Mouse (Mus musculus) limb, embryonic 14.5 days (tissue): ENCODE data around the gene Slc31a1. TPM values are rescaled to one million over a fixed set of nuclear protein-coding genes. Genes with fewer than 3 reads are reported as not detected.

Experiments
- ATAC-seq: fragments of 200-750 bp; cut with Nextera tagmentation; 2 replicates; pipeline ENCODE4 v1.8.0; 2017; ENCODE audit warnings: low read depth, moderate number of reproducible peaks, moderate TSS enrichment; ENCODE audit not compliant: low FRiP score
- DNase-seq: peaks from one replicate; pipeline ENCODE4 v3.0.0-alpha.2; 2015; ENCODE audit warnings: low spot score
- H3K27ac ChIP-seq: fragments of 300-500 bp; sonication (generic); replicated peaks from 2 replicates; pipeline ENCODE4 v1.5.1; 2014; ENCODE audit warnings: low read depth, mild to moderate bottlenecking, low read length, moderate library complexity, mixed read lengths
- H3K27me3 ChIP-seq: fragments of 300-500 bp; sonication (generic); 2 replicates; pipeline ENCODE4 v1.6.1; 2014; ENCODE audit warnings: low read length, mixed read lengths; ENCODE audit not compliant: control insufficient read depth, insufficient read depth
- H3K36me3 ChIP-seq: fragments of 300-500 bp; sonication (generic); 2 replicates; pipeline ENCODE4 v1.6.1; 2014; ENCODE audit warnings: mild to moderate bottlenecking, low read length, moderate library complexity, mixed read lengths; ENCODE audit not compliant: control insufficient read depth, insufficient read depth
- H3K4me1 ChIP-seq: fragments of 300-500 bp; sonication (generic); 2 replicates; pipeline ENCODE4 v1.6.1; 2014; ENCODE audit warnings: antibody characterized with exemption, low read length, mixed read lengths; ENCODE audit not compliant: control insufficient read depth, insufficient read depth
- H3K4me2 ChIP-seq: fragments of 300-500 bp; sonication (generic); replicated peaks from 2 replicates; pipeline ENCODE4 v1.6.1; 2014; ENCODE audit warnings: low read depth, mild to moderate bottlenecking, low read length, moderate library complexity; ENCODE audit not compliant: severe bottlenecking
- H3K4me3 ChIP-seq: fragments of 300-500 bp; sonication (generic); replicated peaks from 2 replicates; pipeline ENCODE4 v1.5.1; 2014; ENCODE audit warnings: low read length
- H3K9ac ChIP-seq: fragments of 300-500 bp; sonication (generic); 2 replicates; pipeline ENCODE4 v1.6.1; 2014; ENCODE audit warnings: mild to moderate bottlenecking, low read depth, low read length, moderate library complexity; ENCODE audit not compliant: severe bottlenecking
- H3K9me3 ChIP-seq: fragments of 300-500 bp; sonication (generic); 2 replicates; pipeline ENCODE4 v1.6.1; 2016; ENCODE audit warnings: low read length; ENCODE audit not compliant: control insufficient read depth
- POLR2A ChIP-seq: fragments of 200-500 bp; IDR thresholded peaks from 2 replicates; pipeline ENCODE4 v1.8.0; 2012; ENCODE audit warnings: inconsistent platforms, mild to moderate bottlenecking, moderate library complexity, borderline replicate concordance; ENCODE audit not compliant: insufficient read depth, insufficient read length; ENCODE audit errors: extremely low read depth
- WGBS: fragments of 180-500 bp; shearing (Covaris S2); extraction: QIAGEN DNeasy Blood & Tissue Kit; methylation state at CpG from one replicate; pipeline ENCODE4 v1.1.7; 2014; 5-methylcytosine and 5-hydroxymethylcytosine counted together
- polyA plus RNA-seq, 2 experiments: library from polyadenylated mRNA; depleted of rRNA in 1 of 2; stranded (reverse) in 1 of 2; unstranded in 1 of 2; fragments of >200 nt; fragmentation: Nextera tagmentation in 1 of 2; extraction: Ambion mirVana in 1 of 2; gene quantifications; 2 replicates each; pipeline versions ENCODE4 v1.2.1 to v1.2.3; 2012 to 2014

The Slc31a1 gene
- polyA plus RNA-seq, 2 experiments = 33.3 to 45.0 TPM

DNA sequence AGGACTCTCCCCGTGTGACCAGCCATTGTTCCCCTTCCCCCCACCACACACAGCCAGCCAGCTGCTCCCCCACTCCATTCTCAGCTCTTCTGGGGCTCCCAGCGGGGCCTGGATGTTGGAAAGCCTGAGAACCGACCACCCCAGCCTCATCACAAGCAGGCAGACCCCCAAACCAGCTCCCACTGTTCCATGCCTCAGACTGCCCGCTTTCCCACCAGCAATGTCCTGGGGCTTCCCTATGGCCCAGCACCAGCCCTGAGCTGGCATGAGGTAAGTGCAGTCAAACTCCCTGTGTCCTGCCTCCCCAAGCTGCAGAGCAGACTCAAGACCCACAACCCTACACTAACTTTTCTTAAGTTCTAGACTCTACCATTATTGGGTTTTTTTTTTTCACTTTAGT, 45.6 kb downstream of the Slc31a1 start:
- Histone ChIP-seq H3K4me3 (no peak overlapping the region), H3K4me2 (0 out of 2 replicates have a peak overlapping the region, but pooled peaks have one; percentile 7)

GRCm38 (mm10) chr4:62407730-62408582, 47.4 kb downstream of the Slc31a1 start:
- TF ChIP-seq POLR2A = peak; percentile 62; the same call in 1 of the 2 replicates
- peak; percentile 89 for DNase-seq
- Histone ChIP-seq H3K9ac (peak overlapping the region; percentile 76), H3K4me2 (peak overlapping the region; percentile 38), H3K27me3 (no peaks in the 10 kb centered on the region), H3K4me1 (peaks cover 18% of the 10 kb centered on the region; the same call in 1 of the 2 replicates), H3K9me3 (no peaks in the 10 kb centered on the region), H3K4me3 (peak overlapping the region; percentile 62), H3K36me3 (peaks cover 40% of the 10 kb centered on the region), H3K27ac (peak overlapping the region; percentile 87)
- ATAC-seq = peak; percentile 64
- under 1% methylated on average over 35 of the region's 35 CpGs for WGBS

More for the DNA sequence above, 45.6 kb downstream of the Slc31a1 start:
- H3K9me3 ChIP-seq = no peaks in the 10 kb centered on the region
- DNase-seq = no peak
- 90% methylated on average over 4 of the region's 4 CpGs for WGBS
- no peak overlapping the region for H3K9ac ChIP-seq
- peaks cover 39% of the 10 kb centered on the region for H3K36me3 ChIP-seq
- no peak overlapping the region for H3K27ac ChIP-seq
- no peak for TF ChIP-seq POLR2A
- no peaks in the 10 kb centered on the region for H3K27me3 ChIP-seq
- peaks cover 18% of the 10 kb centered on the region; the same call in 1 of the 2 replicates for H3K4me1 ChIP-seq
- no peak for ATAC-seq

GRCm38 (mm10) chr4:62408601-62409282, 48.2 kb downstream of the Slc31a1 start, which contains the start of the genes Cdc26 and Prpf4:
Gene Cdc26, minus strand, starts transcription at chr4:62408642.
Gene Prpf4, plus strand, starts transcription at chr4:62408797.
- Histone ChIP-seq H3K4me1 (peaks cover 18% of the 10 kb centered on the region; the same call in 1 of the 2 replicates), H3K36me3 (peaks cover 41% of the 10 kb centered on the region), H3K27me3 (no peaks in the 10 kb centered on the region), H3K4me3 (peak within 1 kb of the TSS; percentile 62), H3K9ac (peak within 1 kb of the TSS; percentile 76), H3K9me3 (no peaks in the 10 kb centered on the region), H3K4me2 (peak within 1 kb of the TSS; percentile 69), H3K27ac (peak within 1 kb of the TSS; percentile 87)
- DNase-seq (peak; percentile 100), ATAC-seq (peak; percentile 99)
- WGBS = under 1% methylated on average over 39 of the region's 39 CpGs
- 0 out of 2 replicates have a peak, but pooled peaks have one; percentile 26 for TF ChIP-seq POLR2A

GRCm38 (mm10) chr4:62409615-62410014, 49.1 kb downstream of the Slc31a1 start:
- no peaks in the 10 kb centered on the region for H3K9me3 ChIP-seq
- H3K36me3 ChIP-seq = peaks cover 43% of the 10 kb centered on the region
- WGBS = 30% methylated on average over 6 of the region's 6 CpGs
- H3K4me3 ChIP-seq = peak overlapping the region; percentile 62
- peak overlapping the region; percentile 69 for H3K4me2 ChIP-seq
- H3K4me1 ChIP-seq = peaks cover 18% of the 10 kb centered on the region; the same call in 1 of the 2 replicates
- no peaks in the 10 kb centered on the region for H3K27me3 ChIP-seq
- no peak for DNase-seq
- peak overlapping the region; percentile 83; the same call in 1 of the 2 replicates for H3K27ac ChIP-seq
- no peak for TF ChIP-seq POLR2A
- no peak for ATAC-seq
- peak overlapping the region; percentile 70 for H3K9ac ChIP-seq

DNA sequence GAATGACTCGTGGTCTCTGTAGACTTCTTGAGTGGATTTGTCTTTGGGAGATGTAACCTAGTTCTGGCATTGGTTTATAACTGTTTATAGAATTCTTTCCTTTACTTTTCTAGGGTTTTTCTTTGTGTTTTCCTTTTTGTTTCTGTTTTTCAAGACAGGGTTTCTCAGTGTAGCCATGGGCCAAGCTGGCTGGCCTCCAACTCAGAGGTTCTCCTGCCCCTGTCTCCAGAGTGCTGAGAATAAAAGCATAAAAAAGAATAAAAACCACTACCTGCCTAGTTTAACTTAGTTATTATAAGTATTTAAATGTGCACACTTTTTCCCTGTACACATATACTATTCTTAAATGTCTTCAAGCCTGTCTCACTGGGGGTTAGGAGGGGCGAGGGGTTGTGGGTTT, 49.8 kb downstream of the Slc31a1 start:
- Histone ChIP-seq H3K4me1 (peaks cover 18% of the 10 kb centered on the region; the same call in 1 of the 2 replicates), H3K4me2 (peak overlapping the region; percentile 69), H3K4me3 (no peak overlapping the region), H3K27ac (no peak overlapping the region), H3K9ac (0 out of 2 replicates have a peak overlapping the region, but pooled peaks have one; percentile 32), H3K27me3 (no peaks in the 10 kb centered on the region), H3K9me3 (no peaks in the 10 kb centered on the region), H3K36me3 (peaks cover 47% of the 10 kb centered on the region)
- DNase-seq (no peak), ATAC-seq (no peak)
- TF ChIP-seq POLR2A = no peak
- 82% methylated on average over 2 of the region's 2 CpGs for WGBS
